Mouse (Mus musculus) heart, embryonic 15.5 days (tissue): ENCODE results near the gene Vezt. TPM values are rescaled to one million over a fixed set of nuclear protein-coding genes. Genes with fewer than 3 reads are reported as not detected.

ENCODE experiments used
- ATAC-seq: fragments of 200-750 bp; cut with Nextera tagmentation; replicated peaks from 2 replicates; pipeline ENCODE4 v1.8.0; 2017; ENCODE audit warnings: low read depth, moderate TSS enrichment; ENCODE audit not compliant: insufficient number of reproducible peaks, insufficient read depth, low FRiP score
- H3K27ac ChIP-seq: fragments of 300-500 bp; sonication (generic); 2 replicates; pipeline ENCODE4 v1.5.1; 2015; ENCODE audit warnings: mild to moderate bottlenecking, inconsistent platforms
- H3K27me3 ChIP-seq: fragments of 300-500 bp; sonication (generic); 2 replicates; pipeline ENCODE4 v1.6.1; 2015; ENCODE audit warnings: inconsistent platforms
- H3K36me3 ChIP-seq: fragments of 300-500 bp; sonication (generic); 2 replicates; pipeline ENCODE4 v1.6.1; 2015; ENCODE audit warnings: mild to moderate bottlenecking, inconsistent platforms
- H3K4me1 ChIP-seq: fragments of 300-500 bp; sonication (generic); replicated peaks from 2 replicates; pipeline ENCODE4 v1.6.1; 2015; ENCODE audit warnings: inconsistent platforms
- H3K4me2 ChIP-seq: fragments of 300-500 bp; sonication (generic); 2 replicates; pipeline ENCODE4 v1.6.1; 2015; ENCODE audit warnings: inconsistent platforms, mild to moderate bottlenecking, moderate library complexity
- H3K4me3 ChIP-seq: fragments of 300-500 bp; sonication (generic); 2 replicates; pipeline ENCODE4 v1.5.1; 2015; ENCODE audit warnings: mild to moderate bottlenecking, inconsistent platforms
- H3K9ac ChIP-seq: fragments of 300-500 bp; sonication (generic); 2 replicates; pipeline ENCODE4 v1.6.1; 2015; ENCODE audit warnings: mild to moderate bottlenecking, inconsistent platforms
- H3K9me3 ChIP-seq: fragments of 300-500 bp; sonication (generic); replicated peaks from 2 replicates; pipeline ENCODE4 v1.6.1; 2016; ENCODE audit warnings: inconsistent platforms
- WGBS: fragments of 180-500 bp; shearing (Covaris S2); methylation state at CpG from one replicate; pipeline ENCODE4 v1.1.7; 2015; ENCODE audit warnings: mixed read lengths; 5-methylcytosine and 5-hydroxymethylcytosine counted together
- polyA plus RNA-seq: library from polyadenylated mRNA; unstranded; fragments of >200 nt; fragmentation: Nextera tagmentation; extraction: Ambion mirVana; gene quantifications from 2 replicates; pipeline ENCODE4 v1.2.1, GENCODE M21; 2015

Vezt gene
- polyA plus RNA-seq, 1 experiment from 2014 or later: 23.6 TPM

GRCm38 (mm10) chr10:93950991-93951390, 84.6 kb downstream of the Vezt start:
- Histone ChIP-seq H3K27ac (no peak overlapping the region), H3K4me3 (no peak overlapping the region), H3K4me1 (peaks cover 9% of the 10 kb centered on the region; the same call in 1 of the 2 replicates), H3K4me2 (no peak overlapping the region), H3K9me3 (no peaks in the 10 kb centered on the region), H3K9ac (no peak overlapping the region), H3K27me3 (no peaks in the 10 kb centered on the region), H3K36me3 (no peaks in the 10 kb centered on the region)
- 78% methylated on average over 3 of the region's 3 CpGs for WGBS
- no peak for ATAC-seq

- peaks cover 9% of the 10 kb centered on the region; the same call in 1 of the 2 replicates for H3K4me1 ChIP-seq
- no peaks in the 10 kb centered on the region for H3K27me3 ChIP-seq
- no peak overlapping the region for H3K4me3 ChIP-seq
- ATAC-seq: no peak
- 84% methylated on average over 2 of the region's 2 CpGs for WGBS
- no peaks in the 10 kb centered on the region for H3K36me3 ChIP-seq
- no peak overlapping the region for H3K9ac ChIP-seq
- no peaks in the 10 kb centered on the region for H3K9me3 ChIP-seq
- H3K4me2 ChIP-seq: no peak overlapping the region
- H3K27ac ChIP-seq: no peak overlapping the region
These were observed 85.7 kb downstream of the Vezt start for GRCm38 (mm10) chr10:93949921-93950320.

GRCm38 (mm10) chr10:93945843-93946499, 89.6 kb downstream of the Vezt start:
- ATAC-seq: no peak
- peaks cover 4% of the 10 kb centered on the region; the same call in 1 of the 2 replicates for H3K4me1 ChIP-seq
- H3K27me3 ChIP-seq: no peaks in the 10 kb centered on the region
- no peak overlapping the region for H3K27ac ChIP-seq
- no peaks in the 10 kb centered on the region for H3K36me3 ChIP-seq
- no peak overlapping the region for H3K4me2 ChIP-seq
- H3K4me3 ChIP-seq: no peak overlapping the region
- 66% methylated on average over 9 of the region's 9 CpGs for WGBS
- H3K9me3 ChIP-seq: no peaks in the 10 kb centered on the region
- no peak overlapping the region for H3K9ac ChIP-seq

GRCm38 (mm10) chr10:93945364-93945763, 90.3 kb downstream of the Vezt start:
- peaks cover 8% of the 10 kb centered on the region for H3K4me1 ChIP-seq
- H3K9me3 ChIP-seq: no peaks in the 10 kb centered on the region
- H3K9ac ChIP-seq: no peak overlapping the region
- no peaks in the 10 kb centered on the region for H3K36me3 ChIP-seq
- H3K4me3 ChIP-seq: no peak overlapping the region
- ATAC-seq: 0 out of 2 replicates have a peak, but pooled peaks have one; percentile 22
- H3K4me2 ChIP-seq: no peak overlapping the region
- H3K27ac ChIP-seq: no peak overlapping the region
- 18% methylated on average over 4 of the region's 4 CpGs for WGBS
- H3K27me3 ChIP-seq: no peaks in the 10 kb centered on the region

GRCm38 (mm10) chr10:93944241-93944640, 91.4 kb downstream of the Vezt start:
- WGBS: 30% methylated on average over 5 of the region's 5 CpGs
- no peak overlapping the region for H3K27ac ChIP-seq
- no peak overlapping the region for H3K4me2 ChIP-seq
- H3K4me3 ChIP-seq: no peak overlapping the region
- H3K4me1 ChIP-seq: peaks cover 8% of the 10 kb centered on the region
- no peaks in the 10 kb centered on the region for H3K9me3 ChIP-seq
- H3K9ac ChIP-seq: no peak overlapping the region
- no peaks in the 10 kb centered on the region for H3K27me3 ChIP-seq
- ATAC-seq: no peak
- H3K36me3 ChIP-seq: no peaks in the 10 kb centered on the region

- H3K4me2 ChIP-seq: no peak overlapping the region
- H3K27me3 ChIP-seq: no peaks in the 10 kb centered on the region
- ATAC-seq: no peak
- H3K4me1 ChIP-seq: peaks cover 8% of the 10 kb centered on the region
- no peak overlapping the region for H3K9ac ChIP-seq
- no peak overlapping the region for H3K4me3 ChIP-seq
- H3K27ac ChIP-seq: 0 out of 2 replicates have a peak overlapping the region, but pooled peaks have one; percentile 34
- no peaks in the 10 kb centered on the region for H3K9me3 ChIP-seq
- 59% methylated on average over 5 of the region's 5 CpGs for WGBS
- no peaks in the 10 kb centered on the region for H3K36me3 ChIP-seq
These were observed 95.3 kb downstream of the Vezt start for GRCm38 (mm10) chr10:93940279-93940678.

- no peak for ATAC-seq
- Histone ChIP-seq H3K4me2 (no peak overlapping the region), H3K27me3 (no peaks in the 10 kb centered on the region), H3K4me1 (peaks cover 8% of the 10 kb centered on the region), H3K9me3 (no peaks in the 10 kb centered on the region), H3K27ac (0 out of 2 replicates have a peak overlapping the region, but pooled peaks have one; percentile 34), H3K9ac (no peak overlapping the region), H3K36me3 (no peaks in the 10 kb centered on the region), H3K4me3 (no peak overlapping the region)
- 88% methylated on average over 8 of the region's 8 CpGs for WGBS
These were observed 95.9 kb downstream of the Vezt start for GRCm38 (mm10) chr10:93939676-93940075.

- Histone ChIP-seq H3K27ac (no peak overlapping the region), H3K9me3 (no peaks in the 10 kb centered on the region), H3K9ac (no peak overlapping the region), H3K4me1 (peaks cover 8% of the 10 kb centered on the region), H3K4me3 (no peak overlapping the region), H3K4me2 (no peak overlapping the region), H3K36me3 (no peaks in the 10 kb centered on the region), H3K27me3 (no peaks in the 10 kb centered on the region)
- ATAC-seq: no peak
- 88% methylated on average over 20 of the region's 20 CpGs for WGBS
These were observed 96.8 kb downstream of the Vezt start for GRCm38 (mm10) chr10:93938844-93939271.

- Histone ChIP-seq H3K27me3 (no peaks in the 10 kb centered on the region), H3K4me2 (peak overlapping the region; percentile 15; the same call in 1 of the 2 replicates), H3K4me1 (peaks cover 10% of the 10 kb centered on the region), H3K4me3 (no peak overlapping the region), H3K9ac (no peak overlapping the region), H3K27ac (no peak overlapping the region), H3K9me3 (no peaks in the 10 kb centered on the region), H3K36me3 (no peaks in the 10 kb centered on the region)
- no peak; the same call in 1 of the 2 replicates for ATAC-seq
- WGBS: 29% methylated on average over 9 of the region's 9 CpGs
These were observed 101.6 kb downstream of the Vezt start for GRCm38 (mm10) chr10:93933980-93934379.

- WGBS: 31% methylated on average over 5 of the region's 5 CpGs
- no peak overlapping the region for H3K4me2 ChIP-seq
- ATAC-seq: no peak
These were observed 102.8 kb downstream of the Vezt start for GRCm38 (mm10) chr10:93932861-93933260.

GRCm38 (mm10) chr10:93932020-93932419, 103.6 kb downstream of the Vezt start:
- H3K27ac ChIP-seq: no peak overlapping the region
- no peak overlapping the region for H3K4me2 ChIP-seq
- no peaks in the 10 kb centered on the region for H3K27me3 ChIP-seq
- no peak for ATAC-seq
- H3K4me3 ChIP-seq: no peak overlapping the region
- WGBS: 45% methylated on average over 5 of the region's 5 CpGs
- H3K4me1 ChIP-seq: peaks cover 10% of the 10 kb centered on the region
- H3K9ac ChIP-seq: no peak overlapping the region
- H3K9me3 ChIP-seq: no peaks in the 10 kb centered on the region
- no peaks in the 10 kb centered on the region for H3K36me3 ChIP-seq

More at GRCm38 (mm10) chr10:93932861-93933260, 102.8 kb downstream of the Vezt start:
- Histone ChIP-seq H3K36me3 (no peaks in the 10 kb centered on the region), H3K4me1 (peaks cover 10% of the 10 kb centered on the region), H3K27me3 (no peaks in the 10 kb centered on the region), H3K27ac (no peak overlapping the region), H3K4me3 (no peak overlapping the region), H3K9ac (no peak overlapping the region), H3K9me3 (no peaks in the 10 kb centered on the region)

GRCm38 (mm10) chr10:93931431-93931830, 104.2 kb downstream of the Vezt start:
- no peak overlapping the region for H3K9ac ChIP-seq
- H3K27me3 ChIP-seq: no peaks in the 10 kb centered on the region
- no peak overlapping the region for H3K4me3 ChIP-seq
- peaks cover 10% of the 10 kb centered on the region for H3K4me1 ChIP-seq
- no peak overlapping the region for H3K27ac ChIP-seq
- H3K4me2 ChIP-seq: no peak overlapping the region
- H3K36me3 ChIP-seq: no peaks in the 10 kb centered on the region
- H3K9me3 ChIP-seq: no peaks in the 10 kb centered on the region
- 55% methylated on average over 9 of the region's 9 CpGs for WGBS
- ATAC-seq: no peak
